Mouse (Mus musculus) heart, postnatal 25 days (tissue): ENCODE results near the gene Tmigd3. TPM values are rescaled to one million over a fixed set of nuclear protein-coding genes. Genes with fewer than 3 reads are reported as not detected.

Source experiments
- total RNA-seq, 2 experiments: library from RNA; stranded (reverse); gene quantifications; 2 replicates each; pipeline ENCODE4 v1.2.3; 2021

Gene Tmigd3
- total RNA-seq, 2 experiments from 2014 or later: not detected

Other genes with a start within 250 kb of the Tmigd3 start
- 10 to 100 TPM in 1 of 2 experiments, 1 to 10 TPM in 1; 9.0 to 10.2 TPM for gene Ddx20, start 183.3 kb upstream of the Tmigd3 start, total RNA-seq
- gene Inka2, start 166.3 kb upstream of the Tmigd3 start, total RNA-seq: 10 to 100 TPM; 18.8 to 25.7 TPM
- gene Rap1a, start 69.6 kb upstream of the Tmigd3 start, total RNA-seq: 100 to 1,000 TPM; 103 to 105 TPM
- gene Adora3, start within 50 bp of the Tmigd3 start, total RNA-seq: under 1 TPM; 0.21 to 0.25 TPM
- under 1 TPM; 0.60 to 0.84 TPM for gene I830077J02Rik, start 61.8 kb downstream of the Tmigd3 start, total RNA-seq
- 10 to 100 TPM; 43.5 to 44.9 TPM for gene Wdr77, start 88.5 kb downstream of the Tmigd3 start, total RNA-seq
- 1,000 to 10,000 TPM; 1,206 to 1,242 TPM for gene Atp5f1, start 89.2 kb downstream of the Tmigd3 start, total RNA-seq
- under 1 TPM; 0.17 to 0.29 TPM for gene Ovgp1, start 102.8 kb downstream of the Tmigd3 start, total RNA-seq
- not detected for gene Pifo, start 143.7 kb downstream of the Tmigd3 start, total RNA-seq
- not detected for gene Chil5, start 161.9 kb downstream of the Tmigd3 start, total RNA-seq
- gene Chia1, start 242.3 kb downstream of the Tmigd3 start, total RNA-seq: not detected